Mouse (Mus musculus): ENCODE results near the gene Cyp2ab1. TPM values are rescaled to one million over a fixed set of nuclear protein-coding genes. Genes with fewer than 3 reads are reported as not detected.

Cyp2ab1 gene
- polyA plus RNA-seq, 1 experiment from 2014 or later = not detected

- DNase-seq (ENCODE audit: low spot score) (no peak), ATAC-seq (replicated peaks; ENCODE audit: low FRiP score) (no peak)
- Histone ChIP-seq H3K9me3 (ENCODE audit: control insufficient read depth, low read length) (no peaks in the 10 kb centered on the region), H3K27me3 (ENCODE audit: control insufficient read depth, insufficient read depth, low read length) (no peaks in the 10 kb centered on the region), H3K36me3 (ENCODE audit: control insufficient read depth, insufficient read depth, low read length) (no peaks in the 10 kb centered on the region; the same call in 1 of the 2 replicates), H3K27ac (ENCODE audit: low read depth, low read length) (no peak overlapping the region), H3K4me2 (ENCODE audit: low read depth, low read length, severe bottlenecking) (no peak overlapping the region), H3K4me1 (replicated peaks; ENCODE audit: control insufficient read depth, insufficient read depth, low read length) (no peaks in the 10 kb centered on the region), H3K9ac (ENCODE audit: low read length) (no peak overlapping the region), H3K4me3 (ENCODE audit: low read depth, low read length) (no peak overlapping the region)
- 86% methylated on average over 1 of the region's 1 CpGs for WGBS
Observed at GRCm38 (mm10) chr16:20345464-20345863, 20.3 kb upstream of the Cyp2ab1 start.

DNA sequence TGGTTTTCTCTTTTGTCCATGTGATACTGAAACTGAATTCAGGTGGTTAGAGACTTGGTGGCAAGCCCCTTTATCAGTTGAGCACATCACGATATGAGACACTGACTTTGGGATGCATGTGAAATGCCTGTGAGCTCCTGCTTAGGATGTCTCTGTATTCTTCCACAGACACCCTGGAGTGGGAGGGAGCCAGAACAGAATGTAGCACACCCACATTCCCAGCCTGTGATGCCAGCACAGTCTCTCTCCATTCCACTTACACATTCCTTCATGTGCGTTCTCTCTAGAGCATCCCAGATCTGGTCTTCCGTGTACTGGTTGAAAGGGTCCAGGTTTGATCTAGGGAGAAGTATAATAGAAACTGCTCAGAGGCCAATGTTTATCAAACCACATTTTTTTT, 13.4 kb upstream of the Cyp2ab1 start:
- H3K27ac ChIP-seq (ENCODE audit: low read depth, low read length) = no peak overlapping the region
- no peaks in the 10 kb centered on the region for H3K4me1 ChIP-seq (replicated peaks; ENCODE audit: control insufficient read depth, insufficient read depth, low read length)
- 95% methylated on average over 3 of the region's 3 CpGs for WGBS
- H3K4me2 ChIP-seq (ENCODE audit: low read depth, low read length, severe bottlenecking) = no peak overlapping the region
- no peaks in the 10 kb centered on the region for H3K27me3 ChIP-seq (ENCODE audit: control insufficient read depth, insufficient read depth, low read length)
- H3K4me3 ChIP-seq (ENCODE audit: low read depth, low read length) = no peak overlapping the region
- DNase-seq (ENCODE audit: low spot score) = no peak
- ATAC-seq (replicated peaks; ENCODE audit: low FRiP score) = no peak
- H3K9me3 ChIP-seq (ENCODE audit: control insufficient read depth, low read length) = no peaks in the 10 kb centered on the region
- H3K36me3 ChIP-seq (ENCODE audit: control insufficient read depth, insufficient read depth, low read length) = no peaks in the 10 kb centered on the region
- H3K9ac ChIP-seq (ENCODE audit: low read length) = no peak overlapping the region

DNA sequence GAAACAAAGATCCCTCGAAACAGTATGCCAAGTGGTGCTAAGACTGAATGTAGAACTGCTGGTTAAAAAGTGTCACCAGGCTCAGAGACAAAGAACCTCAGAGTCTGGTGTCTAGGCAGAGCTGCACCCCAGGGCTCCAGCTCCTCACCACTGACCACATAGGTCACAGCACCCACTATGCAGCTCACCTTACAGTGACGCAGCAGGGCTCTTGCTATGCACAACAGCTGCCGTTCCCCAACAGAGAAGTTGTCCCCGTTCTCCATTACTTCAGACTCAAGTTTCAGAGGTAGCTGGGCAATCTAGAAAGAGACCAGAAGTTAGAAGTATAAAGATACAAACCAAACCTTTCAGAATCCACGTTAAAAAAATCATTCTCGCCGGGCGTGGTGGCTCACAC, 9.7 kb upstream of the Cyp2ab1 start:
- DNase-seq (ENCODE audit: low spot score) (no peak), ATAC-seq (replicated peaks; ENCODE audit: low FRiP score) (no peak)
- Histone ChIP-seq H3K27ac (ENCODE audit: low read depth, low read length) (no peak overlapping the region), H3K4me2 (ENCODE audit: low read depth, low read length, severe bottlenecking) (no peak overlapping the region), H3K36me3 (ENCODE audit: control insufficient read depth, insufficient read depth, low read length) (no peaks in the 10 kb centered on the region; the same call in 1 of the 2 replicates), H3K4me1 (replicated peaks; ENCODE audit: control insufficient read depth, insufficient read depth, low read length) (no peaks in the 10 kb centered on the region), H3K27me3 (ENCODE audit: control insufficient read depth, insufficient read depth, low read length) (no peaks in the 10 kb centered on the region), H3K9me3 (ENCODE audit: control insufficient read depth, low read length) (no peaks in the 10 kb centered on the region), H3K4me3 (ENCODE audit: low read depth, low read length) (no peak overlapping the region), H3K9ac (ENCODE audit: low read length) (no peak overlapping the region)
- WGBS = 94% methylated on average over 8 of the region's 8 CpGs

DNA sequence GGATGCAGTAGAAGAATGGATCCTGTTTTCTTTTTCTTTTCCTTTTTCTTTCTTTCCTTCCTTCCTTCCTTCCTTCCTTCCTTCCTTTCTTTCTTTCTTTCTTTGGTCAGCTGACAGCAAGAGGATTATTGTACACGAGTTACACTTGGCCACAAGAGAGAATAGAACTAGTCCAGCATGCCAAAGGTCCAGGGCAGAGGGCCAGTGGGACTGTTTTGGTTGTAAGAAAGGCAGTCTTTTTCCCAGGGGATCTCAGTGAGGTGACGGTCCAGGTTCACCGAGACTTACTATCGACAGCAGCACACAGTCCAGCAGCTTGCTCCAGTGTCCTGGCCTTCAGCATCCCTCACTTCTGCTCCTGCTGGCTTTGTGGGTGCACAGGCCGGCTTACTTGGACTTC, 3.1 kb upstream of the Cyp2ab1 start:
- ATAC-seq (replicated peaks; ENCODE audit: low FRiP score) = no peak
- 87% methylated on average over 5 of the region's 5 CpGs for WGBS
- no peaks in the 10 kb centered on the region for H3K4me1 ChIP-seq (replicated peaks; ENCODE audit: control insufficient read depth, insufficient read depth, low read length)
- H3K4me3 ChIP-seq (ENCODE audit: low read depth, low read length) = no peak overlapping the region
- no peak overlapping the region for H3K9ac ChIP-seq (ENCODE audit: low read length)
- H3K27ac ChIP-seq (ENCODE audit: low read depth, low read length) = no peak overlapping the region
- no peak for DNase-seq (ENCODE audit: low spot score)
- no peaks in the 10 kb centered on the region for H3K9me3 ChIP-seq (ENCODE audit: control insufficient read depth, low read length)
- H3K36me3 ChIP-seq (ENCODE audit: control insufficient read depth, insufficient read depth, low read length) = no peaks in the 10 kb centered on the region; the same call in 1 of the 2 replicates
- H3K4me2 ChIP-seq (ENCODE audit: low read depth, low read length, severe bottlenecking) = no peak overlapping the region
- H3K27me3 ChIP-seq (ENCODE audit: control insufficient read depth, insufficient read depth, low read length) = no peaks in the 10 kb centered on the region

GRCm38 (mm10) chr16:20323907-20324306, 1.3 kb downstream of the Cyp2ab1 start:
- no peak overlapping the region for H3K4me3 ChIP-seq (ENCODE audit: low read depth, low read length)
- no peaks in the 10 kb centered on the region for H3K27me3 ChIP-seq (ENCODE audit: control insufficient read depth, insufficient read depth, low read length)
- no peak for DNase-seq (ENCODE audit: low spot score)
- H3K36me3 ChIP-seq (ENCODE audit: control insufficient read depth, insufficient read depth, low read length) = no peaks in the 10 kb centered on the region; the same call in 1 of the 2 replicates
- no peak overlapping the region for H3K27ac ChIP-seq (ENCODE audit: low read depth, low read length)
- H3K9me3 ChIP-seq (ENCODE audit: control insufficient read depth, low read length) = no peaks in the 10 kb centered on the region
- no peak for ATAC-seq (replicated peaks; ENCODE audit: low FRiP score)
- H3K9ac ChIP-seq (ENCODE audit: low read length) = no peak overlapping the region
- H3K4me1 ChIP-seq (replicated peaks; ENCODE audit: control insufficient read depth, insufficient read depth, low read length) = no peaks in the 10 kb centered on the region
- 82% methylated on average over 5 of the region's 5 CpGs for WGBS
- no peak overlapping the region for H3K4me2 ChIP-seq (ENCODE audit: low read depth, low read length, severe bottlenecking)

DNA sequence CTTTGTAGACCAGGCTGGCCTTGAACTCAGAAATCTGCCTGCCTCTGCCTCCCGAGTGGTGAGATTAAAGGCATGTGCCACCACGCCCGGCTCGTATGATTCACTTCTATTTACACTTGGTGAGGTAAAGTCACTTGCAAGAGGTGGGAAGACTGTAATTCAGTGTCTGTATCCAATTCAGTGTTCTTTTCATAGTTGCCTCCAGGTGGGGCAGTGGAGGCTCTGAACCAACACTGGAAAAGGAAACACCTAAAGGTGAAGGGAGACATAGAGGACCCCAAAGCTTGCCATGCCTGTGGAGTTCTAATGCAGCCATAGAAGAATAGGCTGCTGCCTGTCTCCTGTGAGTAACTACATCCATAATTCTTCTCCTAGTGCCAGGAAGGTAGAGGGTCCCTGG, 2.9 kb downstream of the Cyp2ab1 start:
- no peaks in the 10 kb centered on the region for H3K27me3 ChIP-seq (ENCODE audit: control insufficient read depth, insufficient read depth, low read length)
- ATAC-seq (replicated peaks; ENCODE audit: low FRiP score) (no peak), DNase-seq (ENCODE audit: low spot score) (no peak)
- H3K9me3 ChIP-seq (ENCODE audit: control insufficient read depth, low read length) = no peaks in the 10 kb centered on the region
- H3K4me1 ChIP-seq (replicated peaks; ENCODE audit: control insufficient read depth, insufficient read depth, low read length) = no peaks in the 10 kb centered on the region
- 88% methylated on average over 4 of the region's 4 CpGs for WGBS
- no peak overlapping the region for H3K4me3 ChIP-seq (ENCODE audit: low read depth, low read length)
- no peak overlapping the region for H3K9ac ChIP-seq (ENCODE audit: low read length)
- no peak overlapping the region for H3K4me2 ChIP-seq (ENCODE audit: low read depth, low read length, severe bottlenecking)
- no peak overlapping the region for H3K27ac ChIP-seq (ENCODE audit: low read depth, low read length)
- no peaks in the 10 kb centered on the region for H3K36me3 ChIP-seq (ENCODE audit: control insufficient read depth, insufficient read depth, low read length)

- 87% methylated on average over 6 of the region's 6 CpGs for WGBS
- H3K4me2 ChIP-seq (ENCODE audit: low read depth, low read length, severe bottlenecking) = no peak overlapping the region
- no peak overlapping the region for H3K4me3 ChIP-seq (ENCODE audit: low read depth, low read length)
- H3K4me1 ChIP-seq (replicated peaks; ENCODE audit: control insufficient read depth, insufficient read depth, low read length) = no peaks in the 10 kb centered on the region
- no peaks in the 10 kb centered on the region for H3K36me3 ChIP-seq (ENCODE audit: control insufficient read depth, insufficient read depth, low read length)
- H3K9me3 ChIP-seq (ENCODE audit: control insufficient read depth, low read length) = no peaks in the 10 kb centered on the region
- ATAC-seq (replicated peaks; ENCODE audit: low FRiP score) (no peak), DNase-seq (ENCODE audit: low spot score) (no peak)
- H3K9ac ChIP-seq (ENCODE audit: low read length) = no peak overlapping the region
- no peaks in the 10 kb centered on the region for H3K27me3 ChIP-seq (ENCODE audit: control insufficient read depth, insufficient read depth, low read length)
- H3K27ac ChIP-seq (ENCODE audit: low read depth, low read length) = no peak overlapping the region
Observed at GRCm38 (mm10) chr16:20316770-20317169, 8.4 kb downstream of the Cyp2ab1 start.

DNA sequence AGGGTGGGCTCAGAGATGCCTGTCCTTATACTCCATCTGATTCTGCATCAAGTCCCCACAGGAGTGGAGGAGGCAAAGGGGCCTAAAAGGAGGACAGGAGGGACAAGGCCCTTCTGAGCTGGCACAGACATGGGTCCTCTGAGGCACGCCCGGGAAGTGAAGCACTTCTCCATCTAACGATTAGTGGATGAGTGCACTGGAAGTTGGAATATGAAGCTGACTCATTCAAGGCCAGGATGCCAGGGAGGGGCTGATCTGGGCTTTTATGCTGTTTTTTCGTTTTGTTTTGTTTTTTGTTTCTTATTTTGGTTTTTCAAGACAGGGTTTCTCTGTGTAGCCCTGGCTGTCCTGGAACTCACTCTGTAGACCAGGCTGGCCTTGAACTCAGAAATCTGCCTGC, 9.9 kb downstream of the Cyp2ab1 start:
- Histone ChIP-seq H3K9me3 (ENCODE audit: control insufficient read depth, low read length) (no peaks in the 10 kb centered on the region), H3K27ac (ENCODE audit: low read depth, low read length) (no peak overlapping the region), H3K4me1 (replicated peaks; ENCODE audit: control insufficient read depth, insufficient read depth, low read length) (no peaks in the 10 kb centered on the region), H3K4me3 (ENCODE audit: low read depth, low read length) (no peak overlapping the region), H3K4me2 (ENCODE audit: low read depth, low read length, severe bottlenecking) (no peak overlapping the region), H3K9ac (ENCODE audit: low read length) (no peak overlapping the region), H3K27me3 (ENCODE audit: control insufficient read depth, insufficient read depth, low read length) (no peaks in the 10 kb centered on the region), H3K36me3 (ENCODE audit: control insufficient read depth, insufficient read depth, low read length) (no peaks in the 10 kb centered on the region)
- 84% methylated on average over 4 of the region's 4 CpGs for WGBS
- ATAC-seq (replicated peaks; ENCODE audit: low FRiP score) (no peak), DNase-seq (ENCODE audit: low spot score) (no peak)

GRCm38 (mm10) chr16:20312272-20312671, 12.9 kb downstream of the Cyp2ab1 start:
- H3K27me3 ChIP-seq (ENCODE audit: control insufficient read depth, insufficient read depth, low read length) = no peaks in the 10 kb centered on the region
- no peak overlapping the region for H3K4me3 ChIP-seq (ENCODE audit: low read depth, low read length)
- 68% methylated on average over 14 of the region's 14 CpGs for WGBS
- ATAC-seq (replicated peaks; ENCODE audit: low FRiP score) (no peak), DNase-seq (ENCODE audit: low spot score) (no peak)
- H3K9me3 ChIP-seq (ENCODE audit: control insufficient read depth, low read length) = no peaks in the 10 kb centered on the region
- no peak overlapping the region for H3K27ac ChIP-seq (ENCODE audit: low read depth, low read length)
- H3K4me1 ChIP-seq (replicated peaks; ENCODE audit: control insufficient read depth, insufficient read depth, low read length) = no peaks in the 10 kb centered on the region
- H3K4me2 ChIP-seq (ENCODE audit: low read depth, low read length, severe bottlenecking) = no peak overlapping the region
- H3K36me3 ChIP-seq (ENCODE audit: control insufficient read depth, insufficient read depth, low read length) = no peaks in the 10 kb centered on the region
- no peak overlapping the region for H3K9ac ChIP-seq (ENCODE audit: low read length)
